Mouse (Mus musculus): ENCODE results near the gene Slc16a12. TPM values are rescaled to one million over a fixed set of nuclear protein-coding genes. Genes with fewer than 3 reads are reported as not detected.

Slc16a12 gene
- polyA plus RNA-seq, 2 experiments: 0.73 to 1.3 TPM

GRCm38 (mm10) chr19:34627496-34627895 is 119.6 kb downstream of the Slc16a12 start:
- no peak for DNase-seq (ENCODE audit: low spot score)
- Histone ChIP-seq H3K27ac (replicated peaks; ENCODE audit: low read depth, low read length) (no peak overlapping the region), H3K9me3 (ENCODE audit: control insufficient read depth, low read length) (no peaks in the 10 kb centered on the region), H3K4me3 (replicated peaks; ENCODE audit: low read length) (no peak overlapping the region), H3K4me2 (replicated peaks; ENCODE audit: low read depth, low read length, severe bottlenecking) (no peak overlapping the region), H3K36me3 (ENCODE audit: control insufficient read depth, insufficient read depth, low read length) (no peaks in the 10 kb centered on the region), H3K4me1 (ENCODE audit: control insufficient read depth, insufficient read depth, low read length) (no peaks in the 10 kb centered on the region), H3K9ac (ENCODE audit: low read depth, low read length, severe bottlenecking) (no peak overlapping the region), H3K27me3 (ENCODE audit: control insufficient read depth, insufficient read depth, low read length) (no peaks in the 10 kb centered on the region)
- no peak for TF ChIP-seq POLR2A (IDR thresholded peaks at IDR 0.05; ENCODE audit: borderline replicate concordance, extremely low read depth, insufficient read depth, insufficient read length)
- 49% methylated on average over 2 of the region's 2 CpGs for WGBS
- no peak for ATAC-seq (ENCODE audit: low FRiP score, low read depth)

GRCm38 (mm10) chr19:34624663-34625062 is 122.4 kb downstream of the Slc16a12 start:
- no peak overlapping the region for H3K27ac ChIP-seq (replicated peaks; ENCODE audit: low read depth, low read length)
- WGBS: 79% methylated on average over 4 of the region's 4 CpGs
- no peak for TF ChIP-seq POLR2A (IDR thresholded peaks at IDR 0.05; ENCODE audit: borderline replicate concordance, extremely low read depth, insufficient read depth, insufficient read length)

GRCm38 (mm10) chr19:34623781-34624180 is 123.3 kb downstream of the Slc16a12 start:
- ATAC-seq (ENCODE audit: low FRiP score, low read depth) (no peak), DNase-seq (ENCODE audit: low spot score) (no peak)
- Histone ChIP-seq H3K9ac (ENCODE audit: low read depth, low read length, severe bottlenecking) (no peak overlapping the region), H3K4me3 (replicated peaks; ENCODE audit: low read length) (no peak overlapping the region), H3K36me3 (ENCODE audit: control insufficient read depth, insufficient read depth, low read length) (no peaks in the 10 kb centered on the region), H3K4me2 (replicated peaks; ENCODE audit: low read depth, low read length, severe bottlenecking) (no peak overlapping the region), H3K9me3 (ENCODE audit: control insufficient read depth, low read length) (no peaks in the 10 kb centered on the region), H3K27ac (replicated peaks; ENCODE audit: low read depth, low read length) (no peak overlapping the region), H3K27me3 (ENCODE audit: control insufficient read depth, insufficient read depth, low read length) (no peaks in the 10 kb centered on the region), H3K4me1 (ENCODE audit: control insufficient read depth, insufficient read depth, low read length) (no peaks in the 10 kb centered on the region)
- TF ChIP-seq POLR2A (IDR thresholded peaks at IDR 0.05; ENCODE audit: borderline replicate concordance, extremely low read depth, insufficient read depth, insufficient read length): no peak
- 94% methylated on average over 6 of the region's 6 CpGs for WGBS

More at GRCm38 (mm10) chr19:34624663-34625062, 122.4 kb downstream of the Slc16a12 start:
- no peaks in the 10 kb centered on the region for H3K36me3 ChIP-seq (ENCODE audit: control insufficient read depth, insufficient read depth, low read length)
- DNase-seq (ENCODE audit: low spot score) (no peak), ATAC-seq (ENCODE audit: low FRiP score, low read depth) (no peak)
- H3K27me3 ChIP-seq (ENCODE audit: control insufficient read depth, insufficient read depth, low read length): no peaks in the 10 kb centered on the region
- H3K9me3 ChIP-seq (ENCODE audit: control insufficient read depth, low read length): no peaks in the 10 kb centered on the region
- no peak overlapping the region for H3K4me3 ChIP-seq (replicated peaks; ENCODE audit: low read length)
- no peak overlapping the region for H3K4me2 ChIP-seq (replicated peaks; ENCODE audit: low read depth, low read length, severe bottlenecking)
- H3K9ac ChIP-seq (ENCODE audit: low read depth, low read length, severe bottlenecking): no peak overlapping the region
- H3K4me1 ChIP-seq (ENCODE audit: control insufficient read depth, insufficient read depth, low read length): no peaks in the 10 kb centered on the region

GRCm38 (mm10) chr19:34620871-34621270 is 126.2 kb downstream of the Slc16a12 start:
- Histone ChIP-seq H3K4me3 (replicated peaks; ENCODE audit: low read length) (no peak overlapping the region), H3K9ac (ENCODE audit: low read depth, low read length, severe bottlenecking) (no peak overlapping the region), H3K27me3 (ENCODE audit: control insufficient read depth, insufficient read depth, low read length) (no peaks in the 10 kb centered on the region), H3K9me3 (ENCODE audit: control insufficient read depth, low read length) (no peaks in the 10 kb centered on the region), H3K27ac (replicated peaks; ENCODE audit: low read depth, low read length) (no peak overlapping the region), H3K36me3 (ENCODE audit: control insufficient read depth, insufficient read depth, low read length) (no peaks in the 10 kb centered on the region), H3K4me1 (ENCODE audit: control insufficient read depth, insufficient read depth, low read length) (no peaks in the 10 kb centered on the region), H3K4me2 (replicated peaks; ENCODE audit: low read depth, low read length, severe bottlenecking) (no peak overlapping the region)
- 93% methylated on average over 5 of the region's 5 CpGs for WGBS
- ATAC-seq (ENCODE audit: low FRiP score, low read depth): no peak
- DNase-seq (ENCODE audit: low spot score): no peak
- no peak for TF ChIP-seq POLR2A (IDR thresholded peaks at IDR 0.05; ENCODE audit: borderline replicate concordance, extremely low read depth, insufficient read depth, insufficient read length)

Small RNA genes within 50 kb of the gene (microRNA-seq; reads per million reads assigned to microRNA genes)
- not detected for gene Gm27476

Other genes with a start within 250 kb of the Slc16a12 start
- 40.9 and 45.1 TPM in 2 replicates for gene Lipa, start 219.8 kb downstream of the Slc16a12 start, polyA plus RNA-seq (2012; rRNA removed)
- 55.0 and 57.1 TPM in 2 replicates for gene Lipa, start 219.8 kb downstream of the Slc16a12 start, polyA plus RNA-seq (2014; fragmentation: Nextera tagmentation; extraction: Ambion mirVana)
- 5.2 and 5.3 TPM in 2 replicates for gene Ifit2, start 196.6 kb downstream of the Slc16a12 start, polyA plus RNA-seq (2012; rRNA removed)
- gene Ifit2, start 196.6 kb downstream of the Slc16a12 start, polyA plus RNA-seq (2014; fragmentation: Nextera tagmentation; extraction: Ambion mirVana): 13.4 and 13.5 TPM in 2 replicates
- gene Ifit3, start 163.8 kb downstream of the Slc16a12 start, polyA plus RNA-seq (2012; rRNA removed): 0.73 and 1.2 TPM in 2 replicates
- gene Ifit3, start 163.8 kb downstream of the Slc16a12 start, polyA plus RNA-seq (2014; fragmentation: Nextera tagmentation; extraction: Ambion mirVana): 0.95 and 2.0 TPM in 2 replicates
- 0.31 and 0.36 TPM in 2 replicates for gene Ifit1bl1, start 145.3 kb downstream of the Slc16a12 start, polyA plus RNA-seq (2012; rRNA removed)
- 0.43 and 0.51 TPM in 2 replicates for gene Ifit1bl1, start 145.3 kb downstream of the Slc16a12 start, polyA plus RNA-seq (2014; fragmentation: Nextera tagmentation; extraction: Ambion mirVana)
- gene Ifit3b, start 139.3 kb downstream of the Slc16a12 start, polyA plus RNA-seq (2012; rRNA removed): 0.04 and 0.20 TPM in 2 replicates
- gene Ifit3b, start 139.3 kb downstream of the Slc16a12 start, polyA plus RNA-seq (2014; fragmentation: Nextera tagmentation; extraction: Ambion mirVana): 0.18 TPM in 1 of 2 replicates, not detected in the other
- gene Ifit1bl2, start 106.5 kb downstream of the Slc16a12 start, polyA plus RNA-seq (2012; rRNA removed): 0.12 and 0.18 TPM in 2 replicates
- gene Ifit1bl2, start 106.5 kb downstream of the Slc16a12 start, polyA plus RNA-seq (2014; fragmentation: Nextera tagmentation; extraction: Ambion mirVana): 0.22 and 0.37 TPM in 2 replicates
- 0.28 and 0.49 TPM in 2 replicates for gene Ifit1, start 106.4 kb downstream of the Slc16a12 start, polyA plus RNA-seq (2012; rRNA removed)
- gene Ifit1, start 106.4 kb downstream of the Slc16a12 start, polyA plus RNA-seq (2014; fragmentation: Nextera tagmentation; extraction: Ambion mirVana): 0.72 and 0.98 TPM in 2 replicates
- gene Pank1, start 132.2 kb upstream of the Slc16a12 start, polyA plus RNA-seq (2012; rRNA removed): 4.2 and 4.3 TPM in 2 replicates
- 8.0 and 8.7 TPM in 2 replicates for gene Pank1, start 132.2 kb upstream of the Slc16a12 start, polyA plus RNA-seq (2014; fragmentation: Nextera tagmentation; extraction: Ambion mirVana)
- 14.3 and 28.1 TPM in 2 replicates for gene Kif20b, start 175.1 kb upstream of the Slc16a12 start, polyA plus RNA-seq (2012; rRNA removed)
- gene Kif20b, start 175.1 kb upstream of the Slc16a12 start, polyA plus RNA-seq (2014; fragmentation: Nextera tagmentation; extraction: Ambion mirVana): 45.5 and 47.3 TPM in 2 replicates

All from limb, embryonic 14.5 days (tissue).